ENCODE assay signal across 8 mouse cellular contexts in the genomic region with DNA sequence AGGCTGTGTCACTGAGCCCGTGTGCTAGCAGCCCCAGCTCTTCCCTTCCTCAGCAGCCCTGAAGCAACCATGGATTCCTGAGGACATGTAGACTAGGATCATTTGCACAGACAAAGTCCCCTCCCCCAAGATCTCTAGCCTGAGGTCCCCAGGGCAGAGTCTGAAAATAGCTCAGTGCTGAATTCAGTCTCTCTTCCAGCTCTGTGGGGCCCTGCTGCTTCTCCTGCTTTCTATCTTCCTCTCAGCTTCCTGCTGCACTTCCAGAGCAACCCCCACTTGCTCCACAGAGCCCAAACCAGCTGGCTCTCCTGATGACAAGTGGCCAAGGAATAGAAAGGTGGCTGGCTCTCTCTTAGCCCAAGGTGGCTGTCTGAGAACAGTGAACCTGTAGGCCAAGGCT.
A peak's percentile ranks its signal among the peaks of the same experiment; 100 is the strongest.
DNase-seq lines count a peak whose midpoint lies in the region; ATAC-seq and TF ChIP-seq lines count a peak whose summit lies in the region.

No protein-coding gene starts in this region.

- H3K36me3 ChIP-seq in kidney, postnatal 0 days (ENCODE audit: insufficient read depth, low read length), result no peaks in the 10 kb centered on the region
- H3K36me3 ChIP-seq in midbrain, embryonic 16.5 days (ENCODE audit: control insufficient read depth, insufficient read depth, low read length), result no peaks in the 10 kb centered on the region; the same call in 1 of the 2 replicates

- H3K4me1 ChIP-seq in kidney, postnatal 0 days (replicated peaks; ENCODE audit: insufficient read depth, low read length), result peaks cover 12% of the 10 kb centered on the region
- H3K4me1 ChIP-seq in midbrain, embryonic 16.5 days (ENCODE audit: control insufficient read depth, insufficient read depth, low read length), result peaks cover 24% of the 10 kb centered on the region

- TF ChIP-seq CTCF in kidney, postnatal 0 days (IDR thresholded peaks at IDR 0.05; ENCODE audit: low read depth), result no peak

- no peak overlapping the region for H3K27ac ChIP-seq in kidney, postnatal 0 days
- H3K27ac ChIP-seq in midbrain, embryonic 16.5 days (ENCODE audit: low read length), result peak overlapping the region; percentile 66

- 13% methylated on average over 1 of the region's 1 CpGs for WGBS in kidney, postnatal 0 days
- 32% methylated on average over 1 of the region's 1 CpGs for WGBS in midbrain, embryonic 16.5 days

- intact Hi-C loops in heart, postnatal 10 days (cut with DNase I), result no loop called here

- H3K27me3 ChIP-seq in kidney, postnatal 0 days (ENCODE audit: insufficient read depth, low read length), result no peaks in the 10 kb centered on the region
- H3K27me3 ChIP-seq in midbrain, embryonic 16.5 days (ENCODE audit: control insufficient read depth, insufficient read depth, low read depth, low read length), result no peaks in the 10 kb centered on the region

- H3K4me3 ChIP-seq in kidney, postnatal 0 days (replicated peaks; ENCODE audit: low read depth, low read length), result no peak overlapping the region
- H3K4me3 ChIP-seq in midbrain, embryonic 16.5 days (ENCODE audit: low read depth, low read length), result no peak overlapping the region

- H3K9me3 ChIP-seq in kidney, postnatal 0 days (replicated peaks; ENCODE audit: low read length), result no peaks in the 10 kb centered on the region
- no peaks in the 10 kb centered on the region for H3K9me3 ChIP-seq in midbrain, embryonic 16.5 days (replicated peaks; ENCODE audit: control insufficient read depth, low read length, poor library complexity, severe bottlenecking)

- H3K9ac ChIP-seq in kidney, postnatal 0 days (ENCODE audit: low read depth, low read length), result no peak overlapping the region
- no peak overlapping the region for H3K9ac ChIP-seq in midbrain, embryonic 16.5 days (ENCODE audit: low read depth, low read length)

- peak; percentile 27 for DNase-seq in kidney, postnatal 0 days (ENCODE audit: low spot score)
- no peak for DNase-seq in kidney, postnatal 36 days
- peak; percentile 66 to 73 for DNase-seq in cerebellum, postnatal 14 days
- peak; percentile 56 to 57 for DNase-seq in heart, postnatal 10 days
- DNase-seq in adrenal gland, adult 2 months, result no peak
- DNase-seq in B cell, adult 2 months, result no peak
- no peak for DNase-seq in left cerebral cortex, adult 18-20 months (ENCODE audit: low spot score in 2 of 2)

- H3K4me2 ChIP-seq in kidney, postnatal 0 days (ENCODE audit: low read length), result no peak overlapping the region
- H3K4me2 ChIP-seq in midbrain, embryonic 16.5 days (ENCODE audit: low read length), result no peak overlapping the region

- ATAC-seq in kidney, postnatal 0 days (replicated peaks; ENCODE audit: low FRiP score, low read depth), result no peak
- peak; percentile 30 for ATAC-seq in midbrain, embryonic 16.5 days

Comparison
In these comparisons a context has a peak if more than half of its experiments do, and no peak if none do; other contexts are left out.
1. DNase-seq: peak in kidney, postnatal 0 days (single experiment), cerebellum, postnatal 14 days (2 of 2) and heart, postnatal 10 days (2 of 2); none in kidney, postnatal 36 days (0 of 2), adrenal gland, adult 2 months (single experiment), B cell, adult 2 months (0 of 2) and left cerebral cortex, adult 18-20 months (0 of 2).